Mouse (Mus musculus): Measurements from ENCODE around the gene Gimap3. TPM values are rescaled to one million over a fixed set of nuclear protein-coding genes. Genes with fewer than 3 reads are reported as not detected.

Gene Gimap3
- polyA plus RNA-seq (2014; fragmentation: Nextera tagmentation; extraction: Ambion mirVana): not detected in 2 replicates

- H3K27ac ChIP-seq (replicated peaks in 1 of 2; ENCODE audit: control insufficient read depth in 1 of 2, insufficient read depth in 1 of 2, low read depth in 2 of 2, low read length in 2 of 2): no peak within 1 kb of the TSS
- H3K4me1 ChIP-seq (ENCODE audit: control insufficient read depth in 2 of 2, insufficient read depth in 2 of 2, low read length in 2 of 2): no peaks in the 10 kb centered on the region
- no peaks in the 10 kb centered on the region for H3K36me3 ChIP-seq (ENCODE audit: control insufficient read depth, insufficient read depth, low read length)
- ATAC-seq (ENCODE audit: insufficient number of reproducible peaks, insufficient read depth, low FRiP score, low read depth): no peak
- H3K27me3 ChIP-seq (ENCODE audit: control insufficient read depth, insufficient read depth, low read length): no peaks in the 10 kb centered on the region
- H3K4me2 ChIP-seq (ENCODE audit: low read length): no peak within 1 kb of the TSS
- 76% methylated on average over 3 of the region's 3 CpGs for WGBS
- H3K4me3 ChIP-seq (ENCODE audit: control insufficient read depth in 1 of 2, insufficient read depth in 1 of 2, low read depth in 1 of 2, low read length in 2 of 2): no peak within 1 kb of the TSS
- H3K9ac ChIP-seq (ENCODE audit: low read length): no peak within 1 kb of the TSS
- H3K9me3 ChIP-seq (ENCODE audit: control insufficient read depth, low read length): no peaks in the 10 kb centered on the region
Measured at GRCm38 (mm10) chr6:48770696-48771095, at the start of gene Gimap3. Gene Gimap3 (minus strand): TSS chr6:48770851.

- WGBS: 7% methylated on average over 6 of the region's 6 CpGs
- H3K27ac ChIP-seq (replicated peaks in 1 of 2; ENCODE audit: control insufficient read depth in 1 of 2, insufficient read depth in 1 of 2, low read depth in 2 of 2, low read length in 2 of 2): no peak overlapping the region
- no peak overlapping the region for H3K9ac ChIP-seq (ENCODE audit: low read length)
- H3K36me3 ChIP-seq (ENCODE audit: control insufficient read depth, insufficient read depth, low read length): no peaks in the 10 kb centered on the region
- H3K4me2 ChIP-seq (ENCODE audit: low read length): no peak overlapping the region
- no peak for ATAC-seq (ENCODE audit: insufficient number of reproducible peaks, insufficient read depth, low FRiP score, low read depth)
- H3K4me1 ChIP-seq (ENCODE audit: control insufficient read depth in 2 of 2, insufficient read depth in 2 of 2, low read length in 2 of 2): no peaks in the 10 kb centered on the region
- no peak overlapping the region for H3K4me3 ChIP-seq (ENCODE audit: control insufficient read depth in 1 of 2, insufficient read depth in 1 of 2, low read depth in 1 of 2, low read length in 2 of 2)
- H3K27me3 ChIP-seq (ENCODE audit: control insufficient read depth, insufficient read depth, low read length): no peaks in the 10 kb centered on the region
- no peaks in the 10 kb centered on the region for H3K9me3 ChIP-seq (ENCODE audit: control insufficient read depth, low read length)
Measured at GRCm38 (mm10) chr6:48817815-48818214, 47.2 kb upstream of the Gimap3 start.

GRCm38 (mm10) chr6:48815013-48815412 lies 44.4 kb upstream of the Gimap3 start:
- no peak overlapping the region for H3K9ac ChIP-seq (ENCODE audit: low read length)
- H3K27ac ChIP-seq (replicated peaks in 1 of 2; ENCODE audit: control insufficient read depth in 1 of 2, insufficient read depth in 1 of 2, low read depth in 2 of 2, low read length in 2 of 2): no peak overlapping the region
- ATAC-seq (ENCODE audit: insufficient number of reproducible peaks, insufficient read depth, low FRiP score, low read depth): no peak
- H3K27me3 ChIP-seq (ENCODE audit: control insufficient read depth, insufficient read depth, low read length): no peaks in the 10 kb centered on the region
- no peaks in the 10 kb centered on the region for H3K36me3 ChIP-seq (ENCODE audit: control insufficient read depth, insufficient read depth, low read length)
- H3K9me3 ChIP-seq (ENCODE audit: control insufficient read depth, low read length): no peaks in the 10 kb centered on the region
- H3K4me3 ChIP-seq (ENCODE audit: control insufficient read depth in 1 of 2, insufficient read depth in 1 of 2, low read depth in 1 of 2, low read length in 2 of 2): no peak overlapping the region
- no peaks in the 10 kb centered on the region for H3K4me1 ChIP-seq (ENCODE audit: control insufficient read depth in 2 of 2, insufficient read depth in 2 of 2, low read length in 2 of 2)
- no peak overlapping the region for H3K4me2 ChIP-seq (ENCODE audit: low read length)

GRCm38 (mm10) chr6:48809494-48810219 lies 39.0 kb upstream of the Gimap3 start:
- Histone ChIP-seq H3K27me3 (ENCODE audit: control insufficient read depth, insufficient read depth, low read length) (no peaks in the 10 kb centered on the region), H3K27ac (replicated peaks in 1 of 2; ENCODE audit: control insufficient read depth in 1 of 2, insufficient read depth in 1 of 2, low read depth in 2 of 2, low read length in 2 of 2) (no peak overlapping the region), H3K36me3 (ENCODE audit: control insufficient read depth, insufficient read depth, low read length) (no peaks in the 10 kb centered on the region), H3K4me1 (ENCODE audit: control insufficient read depth in 2 of 2, insufficient read depth in 2 of 2, low read length in 2 of 2) (no peaks in the 10 kb centered on the region), H3K4me3 (ENCODE audit: control insufficient read depth in 1 of 2, insufficient read depth in 1 of 2, low read depth in 1 of 2, low read length in 2 of 2) (no peak overlapping the region), H3K9me3 (ENCODE audit: control insufficient read depth, low read length) (0 out of 2 replicates have a peak, but pooled peaks cover 5% of the 10 kb centered on the region), H3K9ac (ENCODE audit: low read length) (no peak overlapping the region), H3K4me2 (ENCODE audit: low read length) (no peak overlapping the region)
- 63% methylated on average over 3 of the region's 3 CpGs for WGBS
- no peak for ATAC-seq (ENCODE audit: insufficient number of reproducible peaks, insufficient read depth, low FRiP score, low read depth)

- no peak for ATAC-seq (ENCODE audit: insufficient number of reproducible peaks, insufficient read depth, low FRiP score, low read depth)
- H3K27ac ChIP-seq (replicated peaks in 1 of 2; ENCODE audit: control insufficient read depth in 1 of 2, insufficient read depth in 1 of 2, low read depth in 2 of 2, low read length in 2 of 2): no peak overlapping the region
- no peak overlapping the region for H3K4me3 ChIP-seq (ENCODE audit: control insufficient read depth in 1 of 2, insufficient read depth in 1 of 2, low read depth in 1 of 2, low read length in 2 of 2)
- H3K4me1 ChIP-seq (ENCODE audit: control insufficient read depth in 2 of 2, insufficient read depth in 2 of 2, low read length in 2 of 2): no peaks in the 10 kb centered on the region
- no peaks in the 10 kb centered on the region for H3K27me3 ChIP-seq (ENCODE audit: control insufficient read depth, insufficient read depth, low read length)
- H3K36me3 ChIP-seq (ENCODE audit: control insufficient read depth, insufficient read depth, low read length): no peaks in the 10 kb centered on the region
- 80% methylated on average over 3 of the region's 3 CpGs for WGBS
- no peak overlapping the region for H3K4me2 ChIP-seq (ENCODE audit: low read length)
- 0 out of 2 replicates have a peak, but pooled peaks cover 5% of the 10 kb centered on the region for H3K9me3 ChIP-seq (ENCODE audit: control insufficient read depth, low read length)
- H3K9ac ChIP-seq (ENCODE audit: low read length): no peak overlapping the region
Measured at GRCm38 (mm10) chr6:48806746-48807145, 36.1 kb upstream of the Gimap3 start.

- Histone ChIP-seq H3K4me1 (ENCODE audit: control insufficient read depth in 2 of 2, insufficient read depth in 2 of 2, low read length in 2 of 2) (no peaks in the 10 kb centered on the region), H3K9me3 (ENCODE audit: control insufficient read depth, low read length) (0 out of 2 replicates have a peak, but pooled peaks cover 5% of the 10 kb centered on the region), H3K4me3 (ENCODE audit: control insufficient read depth in 1 of 2, insufficient read depth in 1 of 2, low read depth in 1 of 2, low read length in 2 of 2) (no peak overlapping the region), H3K27me3 (ENCODE audit: control insufficient read depth, insufficient read depth, low read length) (no peaks in the 10 kb centered on the region), H3K36me3 (ENCODE audit: control insufficient read depth, insufficient read depth, low read length) (no peaks in the 10 kb centered on the region), H3K4me2 (ENCODE audit: low read length) (no peak overlapping the region), H3K9ac (ENCODE audit: low read length) (no peak overlapping the region), H3K27ac (replicated peaks in 1 of 2; ENCODE audit: control insufficient read depth in 1 of 2, insufficient read depth in 1 of 2, low read depth in 2 of 2, low read length in 2 of 2) (no peak overlapping the region)
- WGBS: 80% methylated on average over 5 of the region's 5 CpGs
- no peak for ATAC-seq (ENCODE audit: insufficient number of reproducible peaks, insufficient read depth, low FRiP score, low read depth)
Measured at GRCm38 (mm10) chr6:48804346-48804745, 33.7 kb upstream of the Gimap3 start.

GRCm38 (mm10) chr6:48803406-48804051 lies 32.9 kb upstream of the Gimap3 start:
- ATAC-seq (ENCODE audit: insufficient number of reproducible peaks, insufficient read depth, low FRiP score, low read depth): no peak
- Histone ChIP-seq H3K4me3 (ENCODE audit: control insufficient read depth in 1 of 2, insufficient read depth in 1 of 2, low read depth in 1 of 2, low read length in 2 of 2) (no peak overlapping the region), H3K36me3 (ENCODE audit: control insufficient read depth, insufficient read depth, low read length) (no peaks in the 10 kb centered on the region), H3K9me3 (ENCODE audit: control insufficient read depth, low read length) (0 out of 2 replicates have a peak, but pooled peaks cover 5% of the 10 kb centered on the region), H3K9ac (ENCODE audit: low read length) (no peak overlapping the region), H3K27ac (replicated peaks in 1 of 2; ENCODE audit: control insufficient read depth in 1 of 2, insufficient read depth in 1 of 2, low read depth in 2 of 2, low read length in 2 of 2) (no peak overlapping the region), H3K27me3 (ENCODE audit: control insufficient read depth, insufficient read depth, low read length) (no peaks in the 10 kb centered on the region), H3K4me2 (ENCODE audit: low read length) (no peak overlapping the region), H3K4me1 (ENCODE audit: control insufficient read depth in 2 of 2, insufficient read depth in 2 of 2, low read length in 2 of 2) (no peaks in the 10 kb centered on the region)
